Mouse (Mus musculus): ENCODE measurements around the gene Zfp414. TPM values are rescaled to one million over a fixed set of nuclear protein-coding genes. Genes with fewer than 3 reads are reported as not detected.

Gene Zfp414
- 50.9 and 71.0 TPM in 2 replicates for polyA plus RNA-seq (2015; fragmentation: Nextera tagmentation; extraction: Ambion mirVana)

DNA sequence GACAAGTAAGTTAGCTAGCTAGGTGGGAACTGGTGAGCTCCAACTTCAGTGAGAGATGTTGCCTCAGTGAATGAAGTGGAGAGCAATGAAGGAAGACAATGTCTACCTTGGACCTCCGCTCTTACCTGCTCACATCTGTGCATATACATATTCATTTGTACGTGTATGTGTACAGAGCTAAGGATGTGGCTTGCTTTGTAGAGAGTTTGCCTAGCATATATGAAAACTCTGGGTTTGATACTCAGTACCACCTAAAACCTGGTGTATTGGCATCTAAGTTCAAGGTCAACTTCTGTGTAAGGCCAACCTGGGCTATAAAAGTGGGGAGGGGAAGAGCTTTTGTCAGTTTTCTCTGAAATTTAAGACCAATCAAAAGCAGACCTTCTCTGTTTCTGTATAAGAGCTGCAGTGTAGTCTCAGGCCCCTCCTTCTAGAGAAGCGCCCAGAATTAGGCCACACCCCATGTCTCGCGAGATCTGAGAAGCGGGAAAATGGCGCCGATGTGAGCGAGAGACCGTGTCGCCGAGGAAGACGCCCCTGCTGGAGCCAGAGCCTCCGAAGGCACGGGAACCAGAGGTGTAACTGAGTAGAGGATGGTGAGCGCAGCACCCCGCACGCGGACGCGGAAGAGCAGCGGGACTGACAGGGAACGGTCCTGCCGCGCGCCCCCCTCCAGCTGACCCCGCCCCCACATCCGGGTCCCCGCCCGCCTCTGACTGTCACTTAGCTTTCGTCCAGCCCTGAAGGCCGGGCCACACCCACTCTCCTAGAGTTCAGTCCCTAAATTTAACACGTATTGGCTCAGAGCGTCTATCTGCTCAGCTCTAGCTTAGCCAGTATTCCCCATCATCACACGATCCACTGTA is at the start of gene Zfp414:
Zfp414 (plus strand) TSS at position 470 of the 866 bp plus-strand sequence.
- WGBS = 5% methylated on average over 30 of the region's 35 CpGs
- peak within 1 kb of the TSS; percentile 87 for H3K9ac ChIP-seq (ENCODE audit: low read depth, low read length)

DNA sequence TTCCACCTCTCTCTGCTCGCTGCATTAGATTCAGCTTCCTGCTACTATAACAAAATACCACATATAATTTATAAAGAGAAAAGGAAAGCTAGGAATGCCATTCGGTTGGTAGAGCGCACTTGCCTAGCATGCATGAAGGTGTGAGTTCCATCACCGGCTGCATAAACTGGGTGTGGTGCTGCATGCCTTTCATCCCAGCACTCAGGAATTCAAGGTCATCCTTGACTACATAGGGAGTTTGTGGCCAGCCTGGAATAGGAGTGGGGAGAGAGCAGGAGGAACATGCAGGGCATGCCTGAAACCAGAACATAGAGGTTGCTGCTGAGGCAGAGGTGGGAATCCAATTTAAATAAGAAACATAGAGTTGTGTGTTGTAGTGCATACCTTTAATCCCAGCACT is 44.8 kb upstream of the Zfp414 start:
- no peaks in the 10 kb centered on the region for H3K27me3 ChIP-seq (replicated peaks; ENCODE audit: control insufficient read depth, insufficient read depth, low read length)
- H3K9me3 ChIP-seq (ENCODE audit: control insufficient read depth, low read length) = no peaks in the 10 kb centered on the region
- 91% methylated on average over 4 of the region's 4 CpGs for WGBS
- H3K4me2 ChIP-seq (ENCODE audit: low read length) = no peak overlapping the region
- ATAC-seq = no peak
- H3K4me1 ChIP-seq (ENCODE audit: control insufficient read depth, insufficient read depth, low read depth, low read length) = no peaks in the 10 kb centered on the region
- H3K4me3 ChIP-seq (ENCODE audit: low read length) = no peak overlapping the region
- H3K9ac ChIP-seq (ENCODE audit: low read depth, low read length) = no peak overlapping the region
- no peak overlapping the region for H3K27ac ChIP-seq (ENCODE audit: low read depth, low read length)
- no peaks in the 10 kb centered on the region for H3K36me3 ChIP-seq (ENCODE audit: control insufficient read depth, insufficient read depth, low read length)

More for the DNA sequence above, at the start of gene Zfp414:
- ATAC-seq = peak; percentile 97
- peaks cover 27% of the 10 kb centered on the region for H3K4me1 ChIP-seq (ENCODE audit: control insufficient read depth, insufficient read depth, low read depth, low read length)
- H3K4me2 ChIP-seq (ENCODE audit: low read length) = peak within 1 kb of the TSS; percentile 83
- H3K9me3 ChIP-seq (ENCODE audit: control insufficient read depth, low read length) = no peaks in the 10 kb centered on the region
- H3K36me3 ChIP-seq (ENCODE audit: control insufficient read depth, insufficient read depth, low read length) = peaks cover 3% of the 10 kb centered on the region
- H3K4me3 ChIP-seq (ENCODE audit: low read length) = peak within 1 kb of the TSS; percentile 61
- H3K27me3 ChIP-seq (replicated peaks; ENCODE audit: control insufficient read depth, insufficient read depth, low read length) = no peaks in the 10 kb centered on the region
- H3K27ac ChIP-seq (ENCODE audit: low read depth, low read length) = peak within 1 kb of the TSS; percentile 97

DNA sequence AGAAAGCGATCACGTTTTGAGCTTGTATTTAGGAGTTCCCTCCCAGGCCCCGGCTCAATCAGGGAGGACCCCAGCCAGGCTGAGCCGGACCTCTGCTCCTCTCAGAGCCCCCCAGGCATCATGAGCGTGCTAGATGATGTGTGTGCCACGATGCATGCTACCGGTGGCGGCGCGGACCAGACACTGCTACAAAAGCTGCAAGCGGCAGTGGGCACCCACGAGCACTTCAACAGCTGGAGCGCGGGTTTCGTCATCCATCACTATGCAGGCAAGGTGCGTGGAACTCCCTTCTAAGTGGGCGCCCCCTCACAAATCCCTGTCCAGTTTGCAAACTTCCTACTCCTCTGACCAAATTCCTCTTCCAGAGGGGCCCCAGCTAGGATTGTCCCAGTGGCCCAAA is 42.9 kb upstream of the Zfp414 start:
- Histone ChIP-seq H3K4me3 (ENCODE audit: low read length) (no peak overlapping the region), H3K9me3 (ENCODE audit: control insufficient read depth, low read length) (no peaks in the 10 kb centered on the region), H3K36me3 (ENCODE audit: control insufficient read depth, insufficient read depth, low read length) (no peaks in the 10 kb centered on the region), H3K4me2 (ENCODE audit: low read length) (no peak overlapping the region), H3K27ac (ENCODE audit: low read depth, low read length) (no peak overlapping the region), H3K27me3 (replicated peaks; ENCODE audit: control insufficient read depth, insufficient read depth, low read length) (no peaks in the 10 kb centered on the region), H3K9ac (ENCODE audit: low read depth, low read length) (no peak overlapping the region), H3K4me1 (ENCODE audit: control insufficient read depth, insufficient read depth, low read depth, low read length) (no peaks in the 10 kb centered on the region)
- ATAC-seq = no peak
- WGBS = 74% methylated on average over 17 of the region's 17 CpGs

DNA sequence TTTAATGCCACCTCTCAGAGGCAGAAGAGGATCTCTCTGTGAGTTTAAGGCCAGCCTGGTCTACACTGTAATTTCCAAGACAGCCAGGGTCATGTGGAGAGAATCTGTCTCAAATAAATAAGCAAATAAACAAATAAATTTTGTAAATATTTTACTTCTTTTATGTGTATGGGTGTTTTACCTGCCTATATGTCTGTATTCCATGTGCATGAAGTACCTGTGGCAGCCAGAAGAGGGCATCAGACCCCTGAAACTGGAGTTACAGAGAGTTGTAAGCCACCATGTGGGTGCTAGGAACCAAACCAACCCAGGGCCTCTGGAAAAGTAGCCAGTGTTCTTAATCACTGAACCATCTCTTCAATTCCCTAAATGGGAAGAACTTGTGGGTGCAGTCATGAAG is 31.6 kb upstream of the Zfp414 start:
- Histone ChIP-seq H3K4me2 (ENCODE audit: low read length) (no peak overlapping the region), H3K36me3 (ENCODE audit: control insufficient read depth, insufficient read depth, low read length) (no peaks in the 10 kb centered on the region), H3K9ac (ENCODE audit: low read depth, low read length) (no peak overlapping the region), H3K9me3 (ENCODE audit: control insufficient read depth, low read length) (no peaks in the 10 kb centered on the region), H3K27me3 (replicated peaks; ENCODE audit: control insufficient read depth, insufficient read depth, low read length) (no peaks in the 10 kb centered on the region), H3K27ac (ENCODE audit: low read depth, low read length) (no peak overlapping the region), H3K4me1 (ENCODE audit: control insufficient read depth, insufficient read depth, low read depth, low read length) (no peaks in the 10 kb centered on the region), H3K4me3 (ENCODE audit: low read length) (no peak overlapping the region)
- no peak for ATAC-seq

DNA sequence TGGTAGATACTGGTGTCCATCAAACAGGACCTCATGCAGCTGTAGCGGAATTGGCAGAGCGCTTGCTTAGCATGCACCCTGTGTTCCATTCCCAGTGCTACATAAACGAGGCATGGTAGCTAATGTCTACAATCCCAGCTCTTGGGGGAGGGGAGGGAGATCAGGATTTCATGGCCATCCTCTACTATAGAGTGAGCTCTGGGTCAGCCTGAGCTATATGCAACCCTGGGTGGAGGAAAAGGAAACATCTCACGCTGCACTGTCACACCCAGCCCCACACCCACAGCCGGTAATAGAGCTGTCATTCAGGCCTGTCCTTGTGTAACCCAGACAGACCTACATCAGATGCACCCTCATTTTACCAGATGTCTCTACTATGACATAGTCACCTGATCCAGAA is 30.4 kb upstream of the Zfp414 start:
- Histone ChIP-seq H3K9me3 (ENCODE audit: control insufficient read depth, low read length) (no peaks in the 10 kb centered on the region), H3K27ac (ENCODE audit: low read depth, low read length) (no peak overlapping the region), H3K27me3 (replicated peaks; ENCODE audit: control insufficient read depth, insufficient read depth, low read length) (no peaks in the 10 kb centered on the region), H3K9ac (ENCODE audit: low read depth, low read length) (no peak overlapping the region), H3K4me3 (ENCODE audit: low read length) (no peak overlapping the region), H3K4me1 (ENCODE audit: control insufficient read depth, insufficient read depth, low read depth, low read length) (no peaks in the 10 kb centered on the region), H3K4me2 (ENCODE audit: low read length) (no peak overlapping the region), H3K36me3 (ENCODE audit: control insufficient read depth, insufficient read depth, low read length) (no peaks in the 10 kb centered on the region)
- WGBS = 92% methylated on average over 5 of the region's 5 CpGs
- no peak for ATAC-seq

DNA sequence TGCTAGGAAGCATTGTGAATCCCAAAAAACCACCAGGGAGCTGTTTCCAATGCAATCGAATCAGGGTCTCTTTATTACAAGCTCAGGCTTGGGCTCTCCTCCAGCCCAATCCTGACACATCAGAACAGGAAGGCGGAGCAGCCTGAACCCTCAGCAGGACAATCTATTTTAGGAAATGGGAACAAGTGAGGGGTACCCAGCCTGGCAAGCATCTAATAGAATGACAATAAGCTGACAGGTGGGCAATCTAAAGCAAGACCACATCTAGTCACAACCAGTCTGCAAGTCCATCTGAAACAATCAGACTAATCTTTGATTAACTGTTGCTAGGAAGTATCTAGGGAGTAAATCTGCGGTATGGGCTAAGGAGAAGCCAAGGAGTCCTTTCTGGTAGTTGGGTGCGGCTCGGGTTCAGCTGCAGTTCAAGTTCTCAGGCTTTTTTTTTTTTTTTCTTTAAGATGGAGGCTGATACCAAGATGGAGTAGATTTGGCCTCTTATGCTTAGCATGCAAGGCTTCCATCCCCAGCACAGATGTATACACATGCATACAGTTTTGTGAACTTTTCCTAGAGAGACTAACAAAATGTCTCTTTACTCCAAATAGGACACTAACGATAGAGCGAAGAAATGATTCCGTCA is 28.9 kb upstream of the Zfp414 start:
- Histone ChIP-seq H3K36me3 (ENCODE audit: control insufficient read depth, insufficient read depth, low read length) (no peaks in the 10 kb centered on the region), H3K4me2 (ENCODE audit: low read length) (no peak overlapping the region), H3K27me3 (replicated peaks; ENCODE audit: control insufficient read depth, insufficient read depth, low read length) (no peaks in the 10 kb centered on the region), H3K9me3 (ENCODE audit: control insufficient read depth, low read length) (no peaks in the 10 kb centered on the region), H3K27ac (ENCODE audit: low read depth, low read length) (no peak overlapping the region), H3K4me3 (ENCODE audit: low read length) (no peak overlapping the region), H3K4me1 (ENCODE audit: control insufficient read depth, insufficient read depth, low read depth, low read length) (no peaks in the 10 kb centered on the region), H3K9ac (ENCODE audit: low read depth, low read length) (no peak overlapping the region)
- 89% methylated on average over 8 of the region's 8 CpGs for WGBS
- ATAC-seq = no peak

DNA sequence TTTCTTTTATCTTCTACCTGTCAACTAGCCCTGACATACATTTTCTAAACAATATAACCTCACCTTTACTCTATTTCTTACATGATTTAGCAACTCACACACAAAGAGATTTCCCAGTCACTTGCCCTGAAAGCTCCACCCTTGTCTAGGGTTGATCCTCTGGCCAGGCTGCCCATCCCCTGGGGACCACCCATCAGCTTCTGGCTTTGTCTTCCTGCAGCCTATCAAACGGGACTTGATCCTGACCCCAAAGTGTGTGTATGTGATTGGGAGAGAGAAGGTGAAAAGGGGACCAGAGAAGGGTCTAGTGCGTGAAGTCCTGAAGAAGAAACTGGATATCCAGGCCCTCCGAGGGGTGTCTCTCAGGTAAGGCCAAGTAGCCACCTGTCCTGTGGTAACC is 28.1 kb upstream of the Zfp414 start:
- Histone ChIP-seq H3K27me3 (replicated peaks; ENCODE audit: control insufficient read depth, insufficient read depth, low read length) (no peaks in the 10 kb centered on the region), H3K9me3 (ENCODE audit: control insufficient read depth, low read length) (no peaks in the 10 kb centered on the region), H3K4me1 (ENCODE audit: control insufficient read depth, insufficient read depth, low read depth, low read length) (no peaks in the 10 kb centered on the region), H3K36me3 (ENCODE audit: control insufficient read depth, insufficient read depth, low read length) (no peaks in the 10 kb centered on the region), H3K4me3 (ENCODE audit: low read length) (no peak overlapping the region), H3K4me2 (ENCODE audit: low read length) (no peak overlapping the region), H3K9ac (ENCODE audit: low read depth, low read length) (no peak overlapping the region), H3K27ac (ENCODE audit: low read depth, low read length) (no peak overlapping the region)
- no peak for ATAC-seq
- WGBS = 76% methylated on average over 3 of the region's 3 CpGs

DNA sequence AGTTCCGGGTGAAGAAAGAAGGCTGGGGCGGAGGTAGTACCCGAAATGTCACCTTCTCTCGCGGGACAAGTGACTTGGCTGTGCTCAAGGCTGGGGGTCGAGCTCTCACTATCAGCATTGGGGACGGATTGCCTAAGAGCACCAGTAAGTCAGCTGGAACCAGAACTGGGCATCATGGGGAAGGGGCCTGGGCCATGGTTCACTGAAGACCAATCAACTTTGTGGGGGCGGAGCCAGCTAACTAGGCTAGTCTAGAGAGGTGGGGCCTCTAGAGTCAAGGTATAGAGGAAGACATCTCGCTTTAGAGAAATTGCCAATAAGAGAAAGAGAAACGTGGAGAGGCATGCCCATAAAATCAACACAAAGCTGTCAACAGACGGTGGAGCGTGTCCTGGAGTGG is 26.9 kb upstream of the Zfp414 start:
- WGBS = 86% methylated on average over 12 of the region's 12 CpGs

DNA sequence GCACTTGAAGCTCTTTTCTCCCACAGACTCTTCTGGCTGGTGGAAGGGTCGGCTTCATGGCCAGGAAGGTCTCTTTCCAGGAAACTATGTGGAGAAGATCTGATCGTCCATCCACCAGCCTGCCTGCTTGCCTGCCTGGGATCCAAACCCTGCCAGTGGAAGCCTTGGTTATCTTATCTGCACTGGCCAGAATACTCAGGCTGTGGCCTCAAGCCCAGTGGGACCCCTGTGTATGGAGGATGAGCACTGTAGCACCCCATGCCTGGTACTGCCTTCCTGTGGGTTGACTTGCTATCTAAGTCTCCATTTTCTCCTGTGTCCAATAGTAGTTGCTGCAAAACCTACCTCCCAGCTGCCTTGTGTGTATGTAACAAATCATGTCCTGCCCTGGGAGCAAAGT is 21.6 kb upstream of the Zfp414 start:
- no peak overlapping the region for H3K4me3 ChIP-seq (ENCODE audit: low read length)
- WGBS = 92% methylated on average over 2 of the region's 2 CpGs
- no peak for ATAC-seq

More for the DNA sequence above, 26.9 kb upstream of the Zfp414 start:
- no peak overlapping the region for H3K9ac ChIP-seq (ENCODE audit: low read depth, low read length)
- H3K4me3 ChIP-seq (ENCODE audit: low read length) = no peak overlapping the region
- no peaks in the 10 kb centered on the region for H3K4me1 ChIP-seq (ENCODE audit: control insufficient read depth, insufficient read depth, low read depth, low read length)
- no peaks in the 10 kb centered on the region for H3K9me3 ChIP-seq (ENCODE audit: control insufficient read depth, low read length)
- H3K27ac ChIP-seq (ENCODE audit: low read depth, low read length) = no peak overlapping the region
- no peak overlapping the region for H3K4me2 ChIP-seq (ENCODE audit: low read length)
- H3K27me3 ChIP-seq (replicated peaks; ENCODE audit: control insufficient read depth, insufficient read depth, low read length) = no peaks in the 10 kb centered on the region
- no peaks in the 10 kb centered on the region for H3K36me3 ChIP-seq (ENCODE audit: control insufficient read depth, insufficient read depth, low read length)
- no peak for ATAC-seq

More for the DNA sequence above, 21.6 kb upstream of the Zfp414 start:
- Histone ChIP-seq H3K27me3 (replicated peaks; ENCODE audit: control insufficient read depth, insufficient read depth, low read length) (no peaks in the 10 kb centered on the region), H3K9me3 (ENCODE audit: control insufficient read depth, low read length) (no peaks in the 10 kb centered on the region), H3K4me2 (ENCODE audit: low read length) (no peak overlapping the region), H3K9ac (ENCODE audit: low read depth, low read length) (no peak overlapping the region), H3K36me3 (ENCODE audit: control insufficient read depth, insufficient read depth, low read length) (no peaks in the 10 kb centered on the region), H3K27ac (ENCODE audit: low read depth, low read length) (no peak overlapping the region), H3K4me1 (ENCODE audit: control insufficient read depth, insufficient read depth, low read depth, low read length) (no peaks in the 10 kb centered on the region)
